Mouse (Mus musculus) lung, postnatal 14 days (tissue): ENCODE results near the gene Uxt.
A peak's percentile ranks its signal among the peaks of the same experiment; 100 is the strongest.

ENCODE experiments used
- DNase-seq: peaks from one replicate; pipeline ENCODE4 v3.0.0; 2021

Gene Uxt

DNA sequence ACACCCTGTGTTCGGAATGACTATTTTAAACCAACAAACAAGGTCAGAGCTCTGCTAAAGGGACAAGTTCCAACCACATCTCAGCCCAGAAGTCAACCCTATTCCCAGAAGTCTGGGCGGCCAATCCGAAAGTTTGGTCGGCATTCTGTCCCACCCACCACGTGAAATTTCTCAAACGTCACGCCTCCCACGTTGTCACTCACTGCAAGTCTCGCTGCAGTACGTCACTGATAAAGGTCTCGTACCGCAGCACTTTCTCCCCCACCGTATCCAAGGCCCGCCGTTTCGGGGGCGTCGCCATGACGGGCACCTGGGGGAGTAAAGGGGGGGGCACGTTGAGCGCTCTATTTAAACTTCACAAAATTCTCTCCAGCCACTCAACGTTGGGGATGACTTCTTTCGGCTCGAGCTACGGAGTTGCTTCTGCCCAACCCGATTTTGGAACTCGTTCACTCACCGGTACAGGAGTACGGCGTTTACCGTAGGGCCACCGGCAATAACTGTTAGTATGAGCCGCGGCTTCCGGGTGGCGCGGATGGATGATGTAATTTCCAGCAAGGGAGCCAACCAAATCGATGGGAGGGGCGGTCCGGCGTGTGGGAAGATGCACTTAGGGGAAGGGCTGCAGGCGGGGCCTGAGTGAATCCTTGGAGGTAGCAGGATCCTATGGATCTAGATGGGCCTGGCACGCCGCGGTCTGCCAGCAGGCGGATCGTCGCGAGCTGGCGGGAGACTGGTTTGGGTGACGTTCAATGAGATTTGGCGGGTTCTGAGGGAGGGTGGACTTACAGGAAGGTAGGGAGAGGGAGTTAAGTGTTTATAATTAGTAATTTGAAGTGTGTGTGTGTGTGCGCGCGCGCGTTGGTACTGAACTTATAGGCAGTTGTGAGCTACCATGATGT, at the start of gene Uxt:
Uxt (minus strand) TSS at position 541 of the 902 bp plus-strand sequence.
- DNase-seq = peak; percentile 87

DNA sequence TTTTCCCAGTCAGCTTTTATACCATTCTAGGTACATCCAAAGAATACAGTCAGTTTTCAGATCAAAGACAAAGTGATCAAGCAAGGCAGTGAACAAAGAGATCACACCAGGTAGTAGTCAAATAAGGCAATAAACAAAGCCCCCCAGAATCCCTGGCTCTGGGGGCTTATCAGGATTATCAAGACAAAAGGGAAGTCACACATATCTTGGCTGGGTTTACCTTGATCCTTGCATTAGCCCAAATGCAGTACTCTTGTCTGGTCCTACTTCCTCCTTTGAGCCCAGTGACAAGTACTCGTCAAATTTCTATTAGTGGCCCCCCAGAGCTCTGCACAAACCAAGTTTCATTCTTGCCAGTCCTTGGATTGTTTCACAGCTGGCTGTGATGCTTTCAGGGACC, 19.1 kb upstream of the Uxt start:
- DNase-seq = no peak

DNA sequence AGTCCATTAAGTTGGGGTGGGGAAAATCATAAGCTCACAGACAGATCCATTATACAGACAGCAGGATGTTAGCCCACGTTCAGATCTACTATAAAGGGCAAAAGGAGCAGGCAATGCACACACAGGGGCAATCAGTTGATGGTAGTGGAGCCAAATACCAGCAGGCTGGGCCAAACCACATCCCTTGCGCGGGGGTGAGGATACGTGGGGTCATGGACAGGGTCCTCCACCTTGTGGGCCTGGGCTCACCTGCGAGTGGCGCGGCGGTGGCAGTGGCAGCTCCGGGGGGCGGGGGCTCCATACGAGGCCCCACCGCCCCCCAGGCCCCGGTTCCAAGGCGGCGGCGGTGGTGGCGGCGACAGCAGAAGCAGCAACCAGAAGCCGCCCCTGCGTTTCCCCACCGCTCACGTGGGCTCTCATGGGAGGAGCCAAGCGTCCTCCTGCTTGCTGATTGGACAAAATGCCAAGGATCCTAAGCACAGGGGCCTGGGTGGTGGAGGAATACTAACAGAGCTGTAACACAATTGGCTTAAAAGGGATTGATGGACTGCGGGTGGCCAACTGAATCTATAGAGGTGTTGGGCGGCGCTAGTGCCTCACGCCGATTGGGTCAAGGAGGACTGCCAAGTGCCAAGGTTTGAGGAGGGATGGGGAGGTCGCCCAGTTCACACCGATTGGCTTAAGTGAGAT, 11.5 kb downstream of the Uxt start, which contains the start of gene Elk1:
Elk1 (minus strand) TSS at position 418 of the 690 bp plus-strand sequence.
- peak; percentile 78 for DNase-seq

DNA sequence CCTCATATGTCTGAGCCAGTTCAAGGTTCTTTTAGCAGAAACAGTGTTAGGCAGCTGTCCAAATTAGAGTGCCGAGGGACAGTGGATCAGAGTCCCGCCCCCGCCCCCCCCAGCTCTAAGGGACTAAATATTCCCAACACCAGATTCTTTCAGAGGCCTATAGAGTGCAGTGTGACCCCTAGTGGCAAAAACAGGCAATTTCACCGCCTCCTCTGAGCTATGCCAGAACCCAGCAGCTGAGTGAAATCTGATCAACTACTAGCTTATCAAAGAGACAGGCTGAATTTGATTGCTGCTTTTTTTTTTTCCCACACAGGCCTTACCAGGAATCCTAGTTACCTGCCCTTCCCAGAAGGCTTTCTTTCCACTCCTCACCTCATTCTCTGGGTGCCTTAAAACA, 15.8 kb downstream of the Uxt start:
- peak; percentile 59 for DNase-seq

DNA sequence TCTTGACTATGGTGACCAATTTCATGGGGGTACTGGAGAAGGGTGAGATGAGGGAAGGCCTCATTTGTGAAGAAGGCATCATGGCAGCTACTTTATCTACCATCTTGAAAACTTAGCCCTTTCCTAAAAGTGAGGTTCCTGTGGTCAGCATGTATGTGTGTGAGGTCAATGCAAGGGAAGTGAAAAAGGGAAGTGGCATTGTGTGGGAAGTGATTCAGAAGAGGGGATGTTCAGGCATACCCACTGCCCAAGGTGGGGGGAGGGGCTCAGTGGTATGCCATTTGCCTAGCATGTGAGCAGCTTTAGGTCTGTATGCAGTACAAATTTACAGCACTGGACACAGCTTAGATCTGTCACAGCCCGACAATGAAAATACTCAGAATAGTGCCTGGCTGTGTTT, 29.9 kb downstream of the Uxt start:
- peak; percentile 22 for DNase-seq

DNA sequence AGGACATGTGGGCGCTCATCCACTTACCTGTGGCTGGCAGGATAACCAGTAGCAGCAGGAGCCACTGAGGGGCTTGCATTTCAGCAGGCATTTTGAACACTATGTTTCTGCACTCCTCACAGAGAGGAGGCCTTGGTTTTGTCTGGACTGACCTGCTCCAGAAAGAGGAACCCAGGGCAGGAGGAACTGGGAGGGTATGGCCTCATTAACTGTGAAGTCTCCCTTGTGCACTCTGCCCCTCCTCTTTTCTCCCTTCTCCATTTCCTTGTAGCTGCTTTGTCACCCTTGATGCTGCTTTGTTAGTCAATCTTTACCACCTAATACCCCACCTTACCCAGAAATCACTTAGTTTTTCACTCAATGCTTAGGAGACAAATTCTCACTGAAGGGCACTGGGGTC, 30.5 kb downstream of the Uxt start, which contains the start of gene Cfp:
Cfp (minus strand) TSS at position 192 of the 400 bp plus-strand sequence.
- DNase-seq = no peak

DNA sequence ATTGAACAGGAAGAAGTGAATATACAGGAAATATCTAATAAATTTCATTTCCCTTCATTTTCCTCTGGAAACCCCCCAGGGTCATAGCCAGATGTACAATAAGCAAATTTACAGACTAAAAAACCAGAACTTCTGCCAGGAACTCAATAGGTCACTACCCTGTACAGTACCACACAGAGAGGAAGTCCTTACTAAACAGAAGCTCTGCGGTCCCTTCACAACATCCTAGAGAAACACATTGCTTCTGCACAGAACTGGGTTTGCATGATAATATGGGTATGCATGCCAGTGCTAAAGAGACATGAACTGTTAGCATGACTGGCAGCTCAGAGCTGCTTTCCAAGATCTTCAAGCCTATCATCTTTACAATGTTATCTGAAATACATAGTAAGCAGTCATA, 32.0 kb downstream of the Uxt start:
- no peak for DNase-seq

DNA sequence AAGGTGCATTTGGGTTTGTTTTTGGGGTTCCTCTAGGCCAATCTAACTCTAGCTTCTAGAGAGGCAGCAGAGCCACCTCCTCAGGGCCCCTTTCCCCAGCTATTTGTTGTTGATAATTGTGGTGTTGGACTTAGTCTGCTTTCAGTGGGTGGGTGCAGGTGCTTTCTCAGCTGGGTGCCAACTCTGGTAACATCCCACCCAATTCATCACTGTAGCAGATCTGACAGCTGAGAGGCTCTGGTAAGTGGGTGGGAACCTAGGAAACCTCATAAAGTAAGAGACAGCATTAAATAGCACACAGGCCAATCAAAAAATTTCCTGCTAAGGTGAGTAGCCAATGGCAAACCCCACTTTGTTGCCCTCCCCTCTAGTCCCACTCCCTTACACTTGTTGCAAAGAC, 36.8 kb downstream of the Uxt start:
- DNase-seq = no peak

DNA sequence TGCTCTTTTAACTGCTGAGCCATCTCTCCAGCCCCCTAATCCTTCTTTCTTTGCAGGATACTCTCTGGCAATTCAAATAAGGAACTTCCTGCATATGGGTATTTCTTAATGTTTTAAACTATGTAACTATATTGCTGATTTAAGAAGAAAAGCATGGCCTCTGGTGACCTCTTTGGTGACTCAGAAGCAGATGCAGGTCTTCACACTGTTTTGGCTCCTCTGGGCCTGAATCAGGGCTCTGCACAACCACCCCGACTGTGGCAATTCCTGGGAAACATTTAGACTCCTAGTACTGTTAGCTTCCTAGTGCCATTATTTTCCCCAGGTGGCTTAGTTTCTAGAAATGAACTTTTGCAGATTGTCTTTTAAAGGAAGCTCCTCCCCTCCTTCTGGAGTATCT, 38.3 kb downstream of the Uxt start:
- no peak for DNase-seq

DNA sequence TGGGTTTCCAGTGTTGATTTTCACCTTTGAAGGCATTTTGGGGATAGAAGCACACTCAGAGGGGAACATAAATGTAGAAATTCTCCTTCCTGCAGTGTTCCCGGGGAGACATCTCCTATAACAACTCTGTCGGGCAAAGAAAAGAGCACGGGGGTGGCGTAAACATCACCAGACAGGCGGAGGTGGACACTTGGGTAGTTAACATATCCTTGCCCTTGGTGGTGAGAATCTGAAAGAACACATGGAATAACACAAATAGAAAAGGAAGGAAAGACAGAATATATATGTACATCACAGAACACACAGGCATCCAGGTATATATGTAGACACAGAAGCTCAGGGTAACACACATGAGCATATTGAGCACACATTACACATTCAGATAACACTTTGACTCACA, 40.5 kb downstream of the Uxt start:
- DNase-seq = no peak

DNA sequence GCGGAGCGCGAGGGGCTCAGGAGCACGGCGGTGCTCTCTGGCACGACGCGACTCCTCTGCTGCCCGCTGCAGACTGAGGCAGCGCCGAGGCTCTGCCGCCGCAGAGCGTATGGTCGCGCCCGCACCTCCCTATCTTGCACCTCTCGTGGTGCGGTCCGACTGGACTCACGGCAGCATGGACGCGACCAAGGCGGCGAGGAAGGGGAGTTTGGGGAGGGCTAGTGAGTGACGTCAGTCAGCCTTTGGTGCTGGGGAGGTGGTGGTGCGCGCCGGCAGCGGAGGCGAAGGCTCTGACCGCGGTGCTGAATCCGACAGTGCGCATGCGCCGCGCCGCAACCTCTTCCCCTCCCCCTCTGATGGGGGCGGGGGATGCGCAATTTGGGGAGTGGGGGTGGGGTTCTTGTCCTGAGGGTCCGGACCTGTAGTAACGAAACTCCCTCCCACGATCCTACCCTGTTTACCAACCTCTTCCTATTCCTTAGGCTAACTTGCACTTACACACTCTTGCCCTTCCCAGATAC, 40.9 kb downstream of the Uxt start, which contains the start of gene Syn1:
Syn1 (minus strand) TSS at position 161 of the 521 bp plus-strand sequence.
- peak; percentile 77 for DNase-seq

DNA sequence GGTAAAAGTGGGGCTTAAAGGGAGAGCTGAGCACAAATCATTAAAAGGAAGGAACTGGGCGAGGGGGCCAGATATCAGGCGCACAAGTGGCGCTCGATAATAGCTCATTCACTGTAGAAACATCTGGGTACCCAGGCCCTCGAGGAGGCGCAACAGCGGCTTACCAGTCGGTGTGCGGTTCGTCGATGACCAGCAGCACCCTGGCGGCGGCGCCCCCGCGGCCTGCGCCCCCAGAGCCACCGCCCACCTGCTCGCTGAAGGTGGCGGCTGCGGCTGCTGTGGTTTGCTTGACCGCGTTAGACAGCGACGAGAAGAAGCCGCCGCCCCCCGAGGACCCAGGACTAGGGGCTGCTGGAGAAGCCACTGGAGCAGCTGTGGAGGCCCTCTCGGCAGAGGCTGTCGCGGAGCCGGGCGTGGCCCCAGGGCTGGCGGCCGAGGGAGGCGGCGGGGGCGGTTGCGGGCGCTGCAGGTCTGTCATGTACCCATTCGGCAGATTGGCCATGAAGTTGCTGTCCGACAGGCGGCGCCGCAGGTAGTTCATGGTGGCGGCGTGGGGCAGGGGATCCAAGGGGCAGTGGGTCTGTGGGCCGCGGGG, 41.5 kb downstream of the Uxt start:
- DNase-seq = no peak

DNA sequence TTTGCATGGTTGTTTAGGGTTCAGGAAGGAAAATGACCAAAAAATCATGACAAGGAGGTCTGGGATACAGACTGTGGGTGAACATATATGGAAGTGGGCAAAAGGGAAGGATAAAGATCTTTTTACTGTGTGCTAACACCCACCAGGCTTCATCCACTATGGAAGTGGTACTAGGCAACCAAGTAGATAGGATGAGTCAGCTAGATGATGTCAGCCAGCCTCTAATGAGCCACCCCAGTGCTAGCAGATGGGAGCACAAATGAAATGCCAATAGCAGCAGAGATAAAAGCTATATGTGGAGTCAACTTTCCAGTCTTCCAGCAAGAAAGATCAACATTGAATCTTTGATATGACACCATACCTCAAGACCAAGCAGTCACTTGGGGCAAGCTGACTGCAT, 46.7 kb downstream of the Uxt start:
- no peak for DNase-seq

DNA sequence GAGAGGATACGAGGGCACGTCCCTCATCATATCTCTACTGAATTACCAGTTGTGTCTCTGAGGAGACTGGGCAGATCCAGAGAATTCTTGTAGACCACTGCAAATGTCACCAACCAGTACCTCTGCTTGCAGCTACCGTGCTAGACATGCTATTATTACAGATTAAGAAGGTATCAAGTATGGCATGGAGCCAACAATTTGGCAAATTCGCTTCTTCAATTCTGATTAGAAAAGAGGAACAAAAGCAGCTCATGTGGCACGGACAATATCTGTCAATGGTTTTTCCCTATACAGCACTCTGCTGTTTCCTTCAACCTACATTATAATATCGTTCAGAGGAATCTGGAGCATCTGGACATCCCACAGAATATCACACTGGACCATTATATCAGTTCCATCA, 48.1 kb downstream of the Uxt start:
- no peak for DNase-seq

DNA sequence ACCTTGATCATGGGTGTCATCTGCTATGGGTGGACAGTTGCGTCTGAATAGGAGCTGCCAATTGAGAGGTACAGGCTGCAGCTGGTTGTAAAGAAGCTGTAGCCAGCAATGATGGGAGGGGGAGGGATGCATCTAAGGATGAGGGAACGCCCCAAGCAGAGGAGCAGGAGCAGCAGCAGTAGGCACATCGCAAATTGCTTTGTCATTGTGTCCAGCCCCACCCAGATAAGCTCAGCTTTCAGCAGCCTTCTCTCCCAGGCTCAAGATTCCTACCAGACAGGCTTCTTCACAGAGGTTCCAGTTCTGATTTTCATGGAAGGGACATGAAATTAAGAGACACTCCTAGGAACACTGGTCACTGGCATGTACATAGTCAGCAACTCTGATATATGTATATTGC, 51.7 kb downstream of the Uxt start:
- DNase-seq = no peak
